ENCODE assay signal across 29 mouse cellular contexts in the genomic region with DNA sequence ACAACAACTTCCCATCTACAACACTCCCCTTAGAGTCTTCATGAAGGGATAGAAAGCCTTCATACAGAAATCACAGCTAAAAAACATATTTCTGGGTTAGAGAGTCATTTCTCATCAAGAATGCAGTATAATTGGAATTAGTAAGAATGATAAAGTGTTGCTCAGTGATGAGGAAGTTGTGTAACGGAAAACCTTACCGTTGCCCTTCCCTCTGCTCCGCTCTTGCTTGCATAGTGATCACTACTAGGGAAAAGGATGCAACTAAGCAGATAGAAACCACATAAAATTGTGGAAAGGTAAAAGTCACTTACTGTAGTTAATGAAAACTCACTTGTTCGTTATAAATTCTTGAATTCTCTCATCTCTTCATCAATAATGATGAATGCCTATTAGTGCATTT. TPM values are rescaled to one million over a fixed set of nuclear protein-coding genes. Genes with fewer than 3 reads are reported as not detected.
DNase-seq lines count a peak whose midpoint lies in the region; ATAC-seq and TF ChIP-seq lines count a peak whose summit lies in the region.
"Had no signal": no experiment of that assay in that cellular context is flagged by ENCODE, and none has a peak within 500 bp of the region (broad histone marks: within the 10 kb centered on the region; RNA-seq: fewer than 3 reads in every experiment).

No protein-coding gene starts in this region.

- TF ChIP-seq POLR2A in heart, adult 2 months (IDR thresholded peaks at IDR 0.05; ENCODE audit: insufficient read depth, low read depth, low read length), result no peak

- no peaks in the 10 kb centered on the region for H3K27me3 ChIP-seq in heart, adult 2 months (ENCODE audit: control insufficient read depth, insufficient read depth, low read length)
- H3K27me3 ChIP-seq: embryonic facial prominence, embryonic 13.5 days; embryonic facial prominence, embryonic 15.5 days; forebrain, embryonic 12.5 days had no signal

- H3K36me3 ChIP-seq in heart, adult 2 months (ENCODE audit: control insufficient read depth, insufficient read depth, low read length), result no peaks in the 10 kb centered on the region
- H3K36me3 ChIP-seq: embryonic facial prominence, embryonic 13.5 days; embryonic facial prominence, embryonic 15.5 days; forebrain, embryonic 10.5 days; forebrain, embryonic 12.5 days had no signal

- WGBS in heart, adult 2 months, result 74% methylated on average over 4 of the region's 4 CpGs

- intact Hi-C loops in heart, adult 2 months (cut with DNase I), result no loop called here

- no peaks in the 10 kb centered on the region for H3K79me2 ChIP-seq in heart, adult 2 months (replicated peaks; ENCODE audit: control insufficient read depth, insufficient read depth, low read length)

- no peak for TF ChIP-seq CTCF in heart, adult 2 months (IDR thresholded peaks at IDR 0.05)

- H3K9ac ChIP-seq in heart, adult 2 months (ENCODE audit: low read depth, low read length), result no peak overlapping the region
- H3K9ac ChIP-seq: embryonic facial prominence, embryonic 13.5 days; embryonic facial prominence, embryonic 15.5 days; forebrain, embryonic 12.5 days had no signal

- TF ChIP-seq EP300 in heart, adult 2 months (IDR thresholded peaks at IDR 0.05; ENCODE audit: insufficient read depth, low read depth, low read length), result no peak

- peak; percentile 94 for ATAC-seq in megakaryocyte, adult 5-6 weeks (ENCODE audit: poor library complexity, severe bottlenecking)
- peak; percentile 41; the same call in 1 of the 2 replicates for ATAC-seq in neutrophil, adult 5-6 weeks (ENCODE audit: extremely low read depth, insufficient number of reproducible peaks, low FRiP score, poor library complexity, severe bottlenecking)
- ATAC-seq: forebrain, embryonic 14.5 days; forebrain, embryonic 16.5 days had no signal

- DNase-seq in heart, adult 11 months, result peak; percentile 15
- no peak for DNase-seq in heart, adult 2 months
- DNase-seq in left cerebral cortex, adult 18-20 months (ENCODE audit: low spot score in 2 of 2), result no peak
- DNase-seq in lung, postnatal 14 days, result no peak
- DNase-seq: adrenal gland, adult 2 months; adrenal gland, postnatal 10 days; adrenal gland, postnatal 25 days; cerebellum, adult 11 months; cerebellum, adult 18-20 months; cerebellum, adult 8-10 months; cerebellum, adult 9-11 months; cerebellum, postnatal 14 days; cerebellum, postnatal 36 days; embryo, embryonic 11 days had no signal

- H3K4me3 ChIP-seq in heart, adult 2 months, result no peak overlapping the region
- H3K4me3 ChIP-seq: embryonic facial prominence, embryonic 13.5 days; embryonic facial prominence, embryonic 15.5 days; erythroblast, embryonic 14.5 days; forebrain, embryonic 10.5 days; forebrain, embryonic 12.5 days had no signal

- H3K4me1 ChIP-seq in heart, adult 2 months (ENCODE audit: control insufficient read depth, insufficient read depth, low read length), result no peaks in the 10 kb centered on the region; the same call in 1 of the 2 replicates
- H3K4me1 ChIP-seq: embryonic facial prominence, embryonic 13.5 days; embryonic facial prominence, embryonic 15.5 days; forebrain, embryonic 10.5 days; forebrain, embryonic 12.5 days had no signal

- no peak overlapping the region for H3K27ac ChIP-seq in heart, adult 2 months
- H3K27ac ChIP-seq: embryonic facial prominence, embryonic 13.5 days; embryonic facial prominence, embryonic 15.5 days; forebrain, embryonic 10.5 days; forebrain, embryonic 12.5 days had no signal

RNA-seq across cellular contexts. Expression of a gene that starts 21.7 kb away (rescaled TPM):
- total RNA-seq in heart, adult 2 months (2021), result 10 to 100 TPM; 15.7 to 16.3 TPM
- polyA plus RNA-seq in heart, adult 2 months (2012; rRNA removed), result 2.7 and 4.3 TPM in 2 replicates
- 2.2 TPM in 2 replicates for total RNA-seq in megakaryocyte, adult 5-6 weeks (2015)
- total RNA-seq in megakaryocyte, adult 5-6 weeks (2017), result 3.7 and 4.0 TPM in 2 replicates
- 0.23 and 0.61 TPM in 2 replicates for total RNA-seq in neutrophil, adult 5-6 weeks (2017)
- total RNA-seq in left cerebral cortex, adult 18-20 months (2021), result 1 to 10 TPM; 1.6 to 1.7 TPM
- polyA plus RNA-seq: embryonic facial prominence, embryonic 11.5 days; erythroblast, embryonic 14.5 days; forebrain, embryonic 10.5 days; forebrain, embryonic 12.5 days had no signal

RNA-seq across cellular contexts. Expression of a gene that starts 51.1 kb away (rescaled TPM):
- total RNA-seq in heart, adult 2 months (2021), result not detected
- polyA plus RNA-seq in heart, adult 2 months (2012; rRNA removed), result not detected in 2 replicates
- total RNA-seq in megakaryocyte, adult 5-6 weeks (2015), result not detected in 2 replicates
- total RNA-seq in megakaryocyte, adult 5-6 weeks (2017), result not detected in 2 replicates
- total RNA-seq in neutrophil, adult 5-6 weeks (2017), result not detected in 2 replicates
- total RNA-seq in left cerebral cortex, adult 18-20 months (2021), result under 1 TPM; 0.12 to 0.14 TPM
- total RNA-seq: adrenal gland, adult 2 months; adrenal gland, postnatal 10 days; adrenal gland, postnatal 25 days; adrenal gland, postnatal 4 days; common myeloid progenitor, adult 5-6 weeks; MEL had no signal
- polyA plus RNA-seq: adrenal gland, adult 2 months; brain, embryonic 14.5 days; C2C12; embryonic facial prominence, embryonic 11.5 days; embryonic facial prominence, embryonic 13.5 days; embryonic facial prominence, embryonic 15.5 days; erythroblast, embryonic 14.5 days; forebrain, embryonic 10.5 days; forebrain, embryonic 12.5 days; forebrain, embryonic 14.5 days; forebrain, embryonic 16.5 days had no signal
